Mouse (Mus musculus): ENCODE measurements around the gene Trmu. TPM values are rescaled to one million over a fixed set of nuclear protein-coding genes. Genes with fewer than 3 reads are reported as not detected.
A peak's percentile ranks its signal among the peaks of the same experiment; 100 is the strongest.

Trmu gene
- polyA plus RNA-seq, 1 experiment from 2014 or later = 40.8 TPM

DNA sequence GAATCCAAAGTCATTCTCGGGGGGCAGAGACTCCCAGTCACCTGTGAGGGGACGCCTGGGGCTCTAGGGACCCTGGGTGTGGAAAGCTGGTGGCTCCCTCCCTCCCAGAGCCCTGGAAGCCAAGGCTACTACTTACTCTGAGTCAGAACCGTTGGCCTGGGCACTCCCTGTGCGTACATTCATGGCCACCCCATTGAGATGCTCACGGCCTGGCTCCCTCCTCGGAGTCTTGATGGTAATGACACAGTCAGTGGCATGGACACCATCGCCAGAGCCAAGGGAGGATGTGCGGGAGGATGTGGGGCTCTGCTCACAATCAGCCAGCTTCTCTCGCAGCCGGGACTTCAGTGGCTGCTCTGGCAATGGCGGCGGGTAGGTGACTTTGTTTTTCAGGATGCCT is 21.7 kb downstream of the Trmu start:
- no peaks in the 10 kb centered on the region for H3K27me3 ChIP-seq
- peak overlapping the region; percentile 19; the same call in 1 of the 2 replicates for H3K27ac ChIP-seq
- H3K4me3 ChIP-seq = no peak overlapping the region
- peaks cover 4% of the 10 kb centered on the region; the same call in 1 of the 2 replicates for H3K4me1 ChIP-seq (replicated peaks)
- no peak overlapping the region for H3K9ac ChIP-seq
- H3K4me2 ChIP-seq = no peak overlapping the region
- WGBS = 87% methylated on average over 12 of the region's 12 CpGs
- no peaks in the 10 kb centered on the region for H3K9me3 ChIP-seq
- H3K36me3 ChIP-seq = peaks cover 38% of the 10 kb centered on the region
- ATAC-seq (ENCODE audit: low FRiP score) = no peak

DNA sequence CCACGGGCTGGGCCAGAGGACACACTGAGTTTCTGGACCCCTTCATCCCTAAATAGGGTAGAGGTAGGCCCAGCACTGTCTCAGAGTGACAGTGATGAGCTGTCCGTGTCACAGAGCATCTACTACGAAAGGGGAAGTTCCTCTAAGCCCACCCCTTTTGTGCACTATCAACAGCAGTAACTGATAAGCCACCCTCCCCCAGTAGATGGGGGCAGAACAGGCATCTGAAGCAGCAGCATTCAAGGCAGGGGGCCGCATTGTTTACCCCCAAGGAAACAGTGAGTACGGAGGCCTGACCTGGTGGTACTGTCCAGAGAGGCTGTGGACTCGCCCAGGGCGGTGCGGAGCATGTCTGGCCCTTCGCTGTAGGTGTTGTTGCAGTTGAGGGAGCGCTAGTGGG is 23.4 kb downstream of the Trmu start:
- Histone ChIP-seq H3K4me3 (no peak overlapping the region), H3K9ac (no peak overlapping the region), H3K27me3 (no peaks in the 10 kb centered on the region), H3K27ac (no peak overlapping the region), H3K9me3 (no peaks in the 10 kb centered on the region), H3K36me3 (peaks cover 23% of the 10 kb centered on the region), H3K4me1 (replicated peaks) (0 out of 2 replicates have a peak, but pooled peaks cover 4% of the 10 kb centered on the region), H3K4me2 (no peak overlapping the region)
- WGBS = 92% methylated on average over 10 of the region's 10 CpGs
- ATAC-seq (ENCODE audit: low FRiP score) = no peak

DNA sequence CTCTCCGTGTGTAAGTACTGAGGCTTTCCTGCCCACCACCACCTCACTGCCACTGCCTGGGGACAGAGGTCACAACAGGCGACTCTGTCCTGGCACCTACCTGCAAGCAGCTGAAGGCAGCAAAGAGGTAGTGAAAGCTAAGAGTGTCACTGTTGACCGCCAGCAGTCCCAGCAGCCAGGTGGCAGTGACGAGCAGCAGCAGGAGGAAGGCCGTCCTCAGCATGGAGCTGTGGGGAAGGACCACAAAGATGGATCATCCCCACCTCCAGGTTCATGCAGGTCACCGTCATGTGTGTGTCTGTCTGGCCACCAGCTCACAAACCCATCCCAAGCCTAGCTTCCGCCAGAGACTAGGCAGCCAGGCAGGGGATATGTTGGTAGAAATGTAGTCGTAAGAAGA is 24.7 kb downstream of the Trmu start:
- H3K9ac ChIP-seq = no peak overlapping the region
- 0 out of 2 replicates have a peak, but pooled peaks cover 4% of the 10 kb centered on the region for H3K4me1 ChIP-seq (replicated peaks)
- H3K27ac ChIP-seq = no peak overlapping the region
- no peaks in the 10 kb centered on the region for H3K27me3 ChIP-seq
- H3K4me3 ChIP-seq = no peak overlapping the region
- H3K4me2 ChIP-seq = no peak overlapping the region
- no peaks in the 10 kb centered on the region for H3K9me3 ChIP-seq
- H3K36me3 ChIP-seq = peaks cover 11% of the 10 kb centered on the region
- WGBS = 80% methylated on average over 8 of the region's 8 CpGs
- ATAC-seq (ENCODE audit: low FRiP score) = no peak

DNA sequence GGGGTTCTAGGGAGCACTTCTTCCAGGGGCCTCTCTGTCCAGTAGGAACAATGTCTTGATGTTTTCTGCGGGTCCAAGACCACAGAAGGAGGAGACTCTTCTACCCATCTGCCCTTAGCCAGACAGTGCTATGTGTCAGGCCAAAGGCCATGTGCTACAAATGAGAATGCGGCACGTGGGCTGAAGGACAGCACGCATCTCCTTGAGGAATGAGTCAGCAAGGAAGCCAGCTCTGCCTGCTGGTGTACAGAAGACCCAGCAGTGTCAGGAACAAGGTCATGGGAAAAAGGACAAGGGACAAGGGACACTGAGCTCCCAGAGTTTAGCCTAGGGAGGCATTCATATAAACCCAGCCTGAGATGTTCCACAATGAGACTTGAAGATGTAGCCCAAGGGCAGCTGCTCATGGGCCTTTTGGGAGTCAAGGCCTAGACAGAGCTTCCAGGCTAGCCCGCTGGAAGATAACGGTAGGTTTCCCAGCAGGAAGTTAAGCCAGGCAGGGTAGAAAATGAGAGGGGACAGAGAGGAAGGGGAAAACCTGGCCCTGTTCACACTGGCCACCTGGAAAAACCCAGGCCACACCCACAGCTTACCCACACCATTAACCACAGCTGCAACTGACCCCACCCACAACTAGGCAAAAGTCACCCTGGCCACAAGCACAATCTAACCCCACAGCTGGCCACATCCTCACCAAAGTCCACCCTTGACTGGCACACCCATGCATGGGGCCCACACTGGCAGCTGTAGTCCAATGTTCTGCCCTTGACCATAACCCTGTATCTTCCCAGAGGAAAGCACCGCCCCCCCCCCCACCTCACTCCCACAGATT is 29.8 kb downstream of the Trmu start:
- Histone ChIP-seq H3K9me3 (no peaks in the 10 kb centered on the region), H3K4me2 (no peak overlapping the region), H3K9ac (no peak overlapping the region), H3K27me3 (no peaks in the 10 kb centered on the region), H3K4me1 (replicated peaks) (peaks cover 8% of the 10 kb centered on the region), H3K4me3 (no peak overlapping the region), H3K36me3 (no peaks in the 10 kb centered on the region), H3K27ac (no peak overlapping the region)
- 91% methylated on average over 7 of the region's 7 CpGs for WGBS
- ATAC-seq (ENCODE audit: low FRiP score) = no peak

DNA sequence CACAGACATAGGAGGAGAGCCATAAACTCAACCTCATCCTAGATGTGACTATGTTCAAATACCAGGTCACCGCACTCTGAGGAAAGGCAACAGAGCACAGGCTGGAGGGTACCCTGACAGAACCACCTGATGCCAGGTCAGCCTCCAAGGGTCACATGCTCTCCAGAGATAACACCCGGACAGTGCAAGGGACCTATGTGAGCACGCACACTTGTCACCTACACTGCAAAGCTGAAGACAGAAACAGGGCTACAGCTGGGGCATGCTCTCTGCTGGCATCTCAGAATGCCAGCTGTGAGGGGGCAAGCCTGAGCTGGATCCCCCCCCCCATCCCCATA is 30.3 kb downstream of the Trmu start:
- Histone ChIP-seq H3K4me1 (replicated peaks) (peaks cover 8% of the 10 kb centered on the region), H3K9me3 (no peaks in the 10 kb centered on the region), H3K4me3 (no peak overlapping the region), H3K9ac (no peak overlapping the region), H3K27me3 (no peaks in the 10 kb centered on the region), H3K27ac (no peak overlapping the region), H3K36me3 (no peaks in the 10 kb centered on the region), H3K4me2 (no peak overlapping the region)
- WGBS = 95% methylated on average over 3 of the region's 3 CpGs
- no peak for ATAC-seq (ENCODE audit: low FRiP score)

DNA sequence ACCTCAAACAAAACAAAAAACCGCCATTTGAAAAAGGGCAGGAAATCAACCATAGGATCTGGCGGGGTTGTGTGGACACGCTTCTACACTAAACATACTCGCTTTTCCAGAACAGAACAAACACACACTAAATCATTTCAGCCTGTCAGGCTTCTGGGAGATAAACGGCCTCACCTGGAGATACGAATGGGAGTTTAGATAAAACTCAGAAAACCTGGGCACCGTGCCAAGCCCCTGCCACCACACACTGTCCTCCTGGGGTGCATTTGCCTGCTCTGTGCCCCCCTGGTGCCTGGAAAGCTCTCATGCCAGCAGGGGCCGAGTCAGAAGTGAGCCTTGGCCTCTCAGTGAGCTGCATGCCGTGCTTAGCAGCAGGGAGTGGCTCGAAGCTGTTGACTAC is 30.8 kb downstream of the Trmu start:
- 54% methylated on average over 10 of the region's 10 CpGs for WGBS
- H3K36me3 ChIP-seq = no peaks in the 10 kb centered on the region
- H3K4me2 ChIP-seq = no peak overlapping the region
- no peak for ATAC-seq (ENCODE audit: low FRiP score)
- no peaks in the 10 kb centered on the region for H3K27me3 ChIP-seq
- H3K4me1 ChIP-seq (replicated peaks) = peaks cover 8% of the 10 kb centered on the region
- no peak overlapping the region for H3K4me3 ChIP-seq
- H3K9ac ChIP-seq = no peak overlapping the region
- H3K27ac ChIP-seq = no peak overlapping the region
- H3K9me3 ChIP-seq = no peaks in the 10 kb centered on the region

DNA sequence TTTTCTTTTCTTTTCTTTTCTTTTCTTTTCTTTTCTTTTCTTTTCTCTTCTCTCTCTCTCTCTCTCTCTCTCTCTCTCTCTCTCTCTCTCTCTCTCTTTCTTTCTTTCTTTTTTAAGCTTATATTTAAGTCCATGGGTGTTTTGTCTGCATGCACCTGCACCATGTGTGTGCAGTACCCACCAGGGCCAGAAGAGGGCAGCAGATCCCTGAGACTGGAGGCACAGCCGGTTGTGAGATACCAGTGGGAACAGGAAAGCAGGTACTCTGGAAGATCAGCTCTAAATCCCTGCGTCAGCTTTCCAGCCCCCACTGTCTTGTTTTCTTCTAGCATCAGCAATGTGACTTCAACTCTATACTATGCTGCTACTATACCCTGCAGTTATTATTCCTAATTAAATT is 34.5 kb downstream of the Trmu start:
- no peak for ATAC-seq (ENCODE audit: low FRiP score)
- peaks cover 8% of the 10 kb centered on the region for H3K4me1 ChIP-seq (replicated peaks)
- H3K9ac ChIP-seq = no peak overlapping the region
- whole genome bisulfite sequencing = 39% methylated on average over 2 of the region's 2 CpGs
- peaks cover 9% of the 10 kb centered on the region for H3K36me3 ChIP-seq
- H3K4me3 ChIP-seq = no peak overlapping the region
- H3K9me3 ChIP-seq = peaks cover 6% of the 10 kb centered on the region
- no peaks in the 10 kb centered on the region for H3K27me3 ChIP-seq
- no peak overlapping the region for H3K27ac ChIP-seq
- no peak overlapping the region for H3K4me2 ChIP-seq

DNA sequence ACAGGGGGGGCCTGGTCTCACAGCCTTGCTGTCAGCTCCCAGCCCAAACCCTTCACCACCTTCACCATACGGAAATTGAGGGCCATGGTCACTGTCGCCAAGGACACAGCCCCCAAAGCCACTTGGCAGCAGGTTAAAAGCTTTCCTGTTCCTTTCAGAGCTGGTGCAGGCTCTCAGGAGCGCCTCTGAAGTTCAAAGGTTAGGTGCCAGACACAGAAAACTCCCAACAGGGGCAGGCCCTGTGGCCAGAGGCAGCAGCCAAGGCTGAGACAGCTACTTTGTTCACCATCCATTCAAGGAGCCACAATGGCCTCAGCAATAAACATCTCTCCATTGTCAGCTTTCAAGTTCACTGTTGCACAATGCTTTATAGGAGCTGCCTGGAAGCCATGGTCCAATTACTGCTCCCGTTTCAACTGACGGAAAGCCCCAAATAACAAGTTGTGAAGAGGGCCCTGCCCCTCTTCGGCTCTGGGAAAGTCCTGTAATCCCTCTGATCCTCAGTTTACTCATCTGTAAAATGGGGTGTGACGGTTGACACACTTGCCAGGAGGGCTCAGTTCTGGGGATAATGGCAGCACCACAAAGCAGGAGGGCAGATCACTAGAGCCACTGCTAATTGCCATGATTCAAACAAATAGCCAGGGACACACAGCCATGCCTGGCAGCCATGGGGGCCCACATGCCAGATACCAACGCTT is 40.2 kb downstream of the Trmu start:
- H3K4me3 ChIP-seq = no peak overlapping the region
- 29% methylated on average over 8 of the region's 8 CpGs for WGBS
- ATAC-seq (ENCODE audit: low FRiP score) = no peak

DNA sequence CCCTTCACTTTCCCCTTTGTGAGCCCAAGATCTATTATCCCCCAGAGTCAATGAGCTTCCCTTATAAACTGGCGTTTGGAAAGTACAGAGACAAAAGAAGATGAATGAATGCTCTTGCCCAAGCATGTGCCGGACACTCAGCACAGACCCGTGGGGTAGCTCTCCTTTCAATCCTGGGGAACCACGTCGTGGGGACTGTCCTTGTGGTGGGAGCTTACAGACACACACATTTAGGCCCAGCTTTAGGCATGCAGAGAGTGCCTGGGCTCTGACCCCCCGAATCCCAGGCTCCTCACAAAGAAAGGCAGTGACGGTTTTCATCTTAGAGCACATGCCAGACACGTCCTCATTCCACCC is 40.8 kb downstream of the Trmu start:
- Histone ChIP-seq H3K27me3 (0 out of 2 replicates have a peak, but pooled peaks cover 6% of the 10 kb centered on the region), H3K9me3 (peaks cover 6% of the 10 kb centered on the region), H3K27ac (no peak overlapping the region), H3K4me2 (no peak overlapping the region), H3K4me3 (no peak overlapping the region), H3K36me3 (peaks cover 9% of the 10 kb centered on the region), H3K9ac (no peak overlapping the region), H3K4me1 (replicated peaks) (peaks cover 21% of the 10 kb centered on the region)
- WGBS = 27% methylated on average over 8 of the region's 8 CpGs
- ATAC-seq (ENCODE audit: low FRiP score) = no peak

More for the DNA sequence above, 40.2 kb downstream of the Trmu start:
- Histone ChIP-seq H3K4me2 (no peak overlapping the region), H3K27me3 (0 out of 2 replicates have a peak, but pooled peaks cover 6% of the 10 kb centered on the region), H3K9me3 (peaks cover 6% of the 10 kb centered on the region), H3K36me3 (peaks cover 9% of the 10 kb centered on the region), H3K27ac (no peak overlapping the region), H3K4me1 (replicated peaks) (peaks cover 21% of the 10 kb centered on the region), H3K9ac (no peak overlapping the region)

DNA sequence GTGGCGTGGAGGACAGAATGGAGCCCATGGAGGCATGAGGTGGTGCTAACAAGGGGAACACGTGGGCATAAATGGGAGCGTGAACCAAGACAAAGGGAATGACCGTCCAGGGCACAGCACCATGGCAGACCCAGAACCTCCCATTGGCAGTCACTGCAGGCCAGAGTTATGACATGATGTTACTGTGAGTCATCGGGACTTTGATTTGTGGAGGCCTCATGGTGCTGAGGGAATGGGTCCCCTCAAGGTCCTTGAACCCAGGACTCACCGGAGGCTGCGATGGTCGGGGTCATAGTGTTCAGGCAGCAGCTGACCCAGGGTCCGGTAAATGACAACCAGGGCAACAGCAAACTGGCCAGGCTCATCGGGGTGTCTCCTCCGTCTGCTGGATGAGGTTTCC is 42.7 kb downstream of the Trmu start:
- H3K27ac ChIP-seq = no peak overlapping the region
- H3K9ac ChIP-seq = no peak overlapping the region
- WGBS = 91% methylated on average over 11 of the region's 11 CpGs
- no peaks in the 10 kb centered on the region for H3K9me3 ChIP-seq
- no peak overlapping the region for H3K4me3 ChIP-seq
- H3K4me1 ChIP-seq (replicated peaks) = peaks cover 21% of the 10 kb centered on the region
- ATAC-seq (ENCODE audit: low FRiP score) = no peak
- H3K27me3 ChIP-seq = 0 out of 2 replicates have a peak, but pooled peaks cover 6% of the 10 kb centered on the region
- H3K36me3 ChIP-seq = no peaks in the 10 kb centered on the region
- H3K4me2 ChIP-seq = no peak overlapping the region

DNA sequence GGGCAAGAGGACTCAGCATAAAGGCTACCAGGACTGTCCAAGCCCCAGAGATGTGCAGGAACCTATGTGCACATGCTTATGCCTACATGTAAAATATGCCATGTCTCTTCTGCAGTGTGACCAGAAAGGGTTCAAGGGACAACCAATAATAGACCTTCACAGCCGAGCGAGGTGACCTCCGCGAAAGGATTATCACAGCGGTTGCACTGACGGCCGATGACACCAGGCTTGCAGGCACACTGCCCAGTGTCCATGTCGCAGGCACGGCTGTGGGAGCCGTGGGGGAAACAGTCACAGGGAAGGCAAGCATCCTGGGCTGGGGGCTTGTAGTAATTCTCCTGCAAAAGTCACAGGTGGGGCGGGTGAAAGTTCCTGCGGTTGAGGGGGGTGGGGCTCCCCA is 49.0 kb downstream of the Trmu start:
- Histone ChIP-seq H3K4me1 (replicated peaks) (no peaks in the 10 kb centered on the region), H3K9ac (no peak overlapping the region), H3K9me3 (no peaks in the 10 kb centered on the region), H3K4me2 (no peak overlapping the region), H3K27ac (no peak overlapping the region), H3K4me3 (no peak overlapping the region), H3K36me3 (peaks cover 9% of the 10 kb centered on the region), H3K27me3 (no peaks in the 10 kb centered on the region)
- WGBS = 90% methylated on average over 12 of the region's 12 CpGs
- ATAC-seq (ENCODE audit: low FRiP score) = no peak

DNA sequence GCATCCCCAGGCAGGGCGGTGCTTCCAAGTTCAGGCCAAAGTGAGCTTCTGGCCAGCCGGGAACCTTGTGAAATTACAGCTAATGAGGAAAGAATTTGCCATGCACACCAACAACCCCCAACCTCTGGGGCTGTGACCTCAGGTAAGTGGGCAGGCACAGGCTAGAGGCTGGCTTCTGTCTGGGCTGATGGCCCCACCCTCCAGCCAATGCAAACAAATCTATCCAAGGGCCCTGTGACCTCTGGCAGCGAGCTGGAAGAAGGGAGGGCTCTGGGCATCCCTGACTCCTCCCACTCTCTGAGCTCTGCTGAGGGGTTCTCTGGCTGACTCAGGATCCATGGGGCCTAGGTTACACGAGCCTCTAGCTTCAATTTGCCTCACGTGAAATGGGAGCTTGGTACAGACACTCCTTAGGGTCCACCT is 56.5 kb downstream of the Trmu start:
- H3K27me3 ChIP-seq = no peaks in the 10 kb centered on the region
- WGBS = 39% methylated on average over 5 of the region's 5 CpGs
- H3K9ac ChIP-seq = no peak overlapping the region
- no peaks in the 10 kb centered on the region for H3K4me1 ChIP-seq (replicated peaks)
- H3K4me2 ChIP-seq = no peak overlapping the region
- H3K9me3 ChIP-seq = no peaks in the 10 kb centered on the region
- no peaks in the 10 kb centered on the region for H3K36me3 ChIP-seq
- H3K4me3 ChIP-seq = no peak overlapping the region
- H3K27ac ChIP-seq = no peak overlapping the region
- no peak for ATAC-seq (ENCODE audit: low FRiP score)

Data from hindbrain, embryonic 13.5 days (tissue).